Mouse (Mus musculus) B cell, adult 2 months (primary cell): Measurements from ENCODE around the gene Efhc2.

ENCODE experiments used
- DNase-seq, 2 experiments: peaks; one replicate each; pipeline ENCODE4 v3.0.0; 2022

Gene Efhc2

GRCm38 (mm10) chrX:17319126-17319583 is at the start of gene Efhc2:
Gene Efhc2, minus strand, starts transcription at chrX:17319368.
- DNase-seq, result peak in 1 of 2 experiments; percentile 0

GRCm38 (mm10) chrX:17365114-17365513 is 45.9 kb upstream of the Efhc2 start:
- peak in 1 of 2 experiments; percentile 3 for DNase-seq

- no peak for DNase-seq
Observed at GRCm38 (mm10) chrX:17300349-17300880, 18.8 kb downstream of the Efhc2 start.

GRCm38 (mm10) chrX:17283899-17284298 is 35.3 kb downstream of the Efhc2 start:
- DNase-seq, result no peak

GRCm38 (mm10) chrX:17225141-17225540 is 94.0 kb downstream of the Efhc2 start:
- no peak for DNase-seq

GRCm38 (mm10) chrX:17217451-17217850 is 101.7 kb downstream of the Efhc2 start:
- DNase-seq, result no peak

- DNase-seq, result no peak
Observed at GRCm38 (mm10) chrX:17213515-17213914, 105.7 kb downstream of the Efhc2 start.

GRCm38 (mm10) chrX:17175748-17176147 is 143.4 kb downstream of the Efhc2 start:
- no peak for DNase-seq

GRCm38 (mm10) chrX:17165638-17166037 is 153.5 kb downstream of the Efhc2 start:
- DNase-seq, result peak in 1 of 2 experiments; percentile 1
